Mouse (Mus musculus) erythroid progenitor cell, adult 5-6 weeks (primary cell): Measurements from ENCODE around the gene Krt6b. TPM values are rescaled to one million over a fixed set of nuclear protein-coding genes. Genes with fewer than 3 reads are reported as not detected.
"Not testable (repeated sequence)": the region's sequence is repeated elsewhere in the genome, so short reads cannot be mapped to it uniquely, and the experiment has no call there.

Experiments
- ATAC-seq: replicated peaks from 2 replicates; pipeline ENCODE4 v1.8.0; 2016; ENCODE audit warnings: moderate number of reproducible peaks, mild to moderate bottlenecking, moderate TSS enrichment, inconsistent platforms; ENCODE audit not compliant: poor library complexity, low FRiP score, severe bottlenecking
- total RNA-seq, 2 experiments: library from RNA; stranded (forward) in 1 of 2; stranded (reverse) in 1 of 2; fragments of 150-400 nt in 1 of 2; fragments of 186-747, 209-891 nt in 1 of 2; gene quantifications; 2 replicates each; pipeline versions ENCODE4 v1.2.3 to v1.2.4; 2015 to 2017; ENCODE audit warnings: low replicate concordance in 2 of 2

Krt6b gene
- total RNA-seq (2015; ENCODE audit: low replicate concordance) (not detected in 2 replicates), total RNA-seq (2017; ENCODE audit: low replicate concordance) (not detected in 2 replicates)

DNA sequence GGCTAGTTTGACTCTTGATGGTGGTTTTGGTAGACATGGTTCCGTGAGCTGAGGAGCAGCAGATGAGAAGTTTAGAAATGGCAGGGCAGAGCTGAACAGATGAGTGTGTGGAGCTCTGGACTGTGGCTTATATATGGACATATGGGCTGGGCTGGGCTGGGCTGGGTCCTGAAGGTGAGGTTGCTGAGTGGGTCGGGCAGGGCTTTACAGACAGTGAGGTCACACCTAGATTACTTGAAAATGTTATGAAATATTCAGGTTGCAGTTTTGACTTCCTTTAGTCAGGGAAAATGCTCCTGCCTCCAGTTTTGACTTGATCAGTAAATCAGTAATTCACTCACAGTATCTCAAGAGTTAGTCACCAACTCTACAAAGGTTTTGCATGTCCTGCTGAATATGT, at the start of gene Krt6b:
Krt6b (minus strand) TSS at position 101 of the 400 bp plus-strand sequence.
- no peak for ATAC-seq

DNA sequence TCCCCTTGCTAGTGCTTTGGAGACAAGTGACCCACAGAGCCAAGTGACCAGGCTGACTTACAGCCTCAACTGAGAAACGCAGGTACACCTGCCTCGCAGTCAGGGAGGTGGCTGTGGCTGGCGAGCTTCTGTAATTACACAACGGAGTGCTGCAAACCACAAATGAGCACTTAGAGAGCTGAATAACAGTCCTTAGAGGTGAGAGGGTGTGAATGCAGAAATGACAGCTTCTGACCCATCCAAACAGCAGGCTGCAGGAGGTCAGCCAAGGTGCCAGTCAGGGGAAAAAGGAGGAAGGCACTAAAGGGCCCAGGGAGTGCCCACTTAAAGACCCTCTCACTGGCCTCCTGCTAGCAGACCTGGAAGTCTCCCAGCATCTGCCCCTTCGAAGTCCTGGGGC, 44.6 kb upstream of the Krt6b start:
- ATAC-seq = no peak

DNA sequence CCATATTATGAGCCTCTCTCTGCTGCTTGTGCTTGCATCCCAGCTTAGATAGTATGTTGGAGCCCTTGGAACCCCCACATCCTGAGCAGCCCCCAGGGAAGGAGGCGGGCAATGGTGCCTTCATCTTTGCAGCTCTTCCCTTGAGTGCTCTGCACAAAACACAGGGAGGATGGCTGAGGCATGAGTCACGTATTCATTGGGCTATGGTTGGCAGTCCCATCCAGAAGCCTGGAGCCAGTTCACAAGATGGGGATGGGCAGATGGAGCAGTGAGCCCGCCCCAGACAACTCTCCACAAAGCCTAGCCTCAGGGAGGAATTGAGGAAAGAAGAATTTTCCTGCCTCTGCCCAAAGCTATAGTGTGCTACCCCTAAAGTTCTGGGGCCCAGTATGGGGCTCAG, 35.7 kb upstream of the Krt6b start:
- ATAC-seq = no peak

DNA sequence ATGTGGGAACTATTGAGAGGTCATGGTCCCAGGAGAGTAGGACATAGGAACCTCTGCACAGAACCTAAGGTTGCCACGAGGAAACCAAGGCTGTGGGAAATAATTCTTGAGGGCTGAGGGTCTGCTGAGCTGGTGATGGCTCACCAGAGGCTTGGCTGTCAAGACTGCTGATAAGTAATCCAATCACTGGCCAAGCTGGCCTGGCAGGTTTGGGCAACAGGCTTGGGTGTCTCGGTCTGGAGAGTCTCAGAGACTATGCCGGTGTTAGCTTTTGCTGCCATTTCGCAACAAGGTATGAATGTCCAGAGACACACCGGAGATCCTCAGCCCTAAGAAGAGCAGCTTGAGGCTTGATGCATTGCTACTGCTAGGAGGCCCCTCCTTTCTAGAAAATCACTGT, 34.3 kb upstream of the Krt6b start:
- no peak for ATAC-seq

DNA sequence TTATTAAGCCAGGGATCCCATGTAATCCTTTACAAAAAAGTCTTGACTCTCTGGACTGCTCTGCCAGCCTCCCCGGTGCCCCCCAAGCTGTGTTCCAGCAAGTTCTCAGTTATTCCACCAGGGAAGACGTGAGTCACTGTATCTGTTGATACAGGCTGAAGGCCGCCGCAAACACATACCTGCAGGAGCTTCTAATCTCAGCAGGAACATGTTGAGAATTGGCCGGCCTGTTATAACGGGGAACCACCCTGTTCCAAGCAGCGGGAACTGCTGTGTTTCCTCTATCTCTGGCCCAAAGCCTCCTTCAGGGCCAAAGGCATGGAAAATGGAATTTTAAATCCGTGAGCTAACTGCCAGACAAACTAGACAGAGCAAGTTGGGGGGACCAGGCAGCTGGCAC, 33.6 kb upstream of the Krt6b start:
- no peak for ATAC-seq

DNA sequence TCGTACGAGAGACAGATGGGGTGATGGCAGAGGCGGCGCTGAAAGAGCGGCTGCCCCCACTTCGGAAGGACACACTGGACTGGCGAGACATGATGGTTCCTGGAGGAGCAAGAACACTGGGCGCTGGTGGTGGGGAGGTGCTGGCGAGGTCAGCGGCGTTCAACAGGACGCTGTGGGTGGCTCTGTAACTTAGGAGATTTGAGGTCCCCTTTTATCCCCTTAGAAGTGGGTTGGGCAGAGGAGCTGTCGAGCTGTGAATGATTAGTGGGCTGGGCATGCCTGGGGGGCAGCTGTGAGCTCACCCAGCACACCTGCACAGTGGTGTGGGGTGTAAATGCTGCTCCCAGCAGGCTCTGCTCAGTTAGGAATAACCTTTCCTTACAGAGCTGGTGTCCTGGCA, 32.6 kb upstream of the Krt6b start, which contains the start of gene Krt5:
Krt5 (minus strand) TSS at position 179 of the 400 bp plus-strand sequence.
- no peak for ATAC-seq

DNA sequence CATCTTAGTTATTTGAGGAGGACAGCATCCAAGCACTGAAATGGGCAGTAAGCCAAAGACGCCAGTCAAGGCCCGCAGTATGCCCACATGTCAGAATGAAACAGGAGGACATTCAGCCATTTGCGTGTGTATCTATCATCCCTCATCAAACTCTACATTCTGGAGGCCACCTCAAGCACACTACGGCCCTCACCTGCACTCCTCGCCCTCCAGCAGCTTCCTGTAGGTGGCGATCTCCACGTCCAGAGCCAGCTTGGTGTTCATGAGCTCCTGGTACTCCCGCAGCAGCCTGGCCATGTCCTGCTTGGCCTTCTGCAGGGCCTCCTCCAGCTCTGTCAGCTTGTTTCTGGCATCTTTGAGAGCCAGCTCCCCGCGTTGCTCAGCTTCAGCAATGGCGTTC, 28.6 kb upstream of the Krt6b start:
- no peak for ATAC-seq

DNA sequence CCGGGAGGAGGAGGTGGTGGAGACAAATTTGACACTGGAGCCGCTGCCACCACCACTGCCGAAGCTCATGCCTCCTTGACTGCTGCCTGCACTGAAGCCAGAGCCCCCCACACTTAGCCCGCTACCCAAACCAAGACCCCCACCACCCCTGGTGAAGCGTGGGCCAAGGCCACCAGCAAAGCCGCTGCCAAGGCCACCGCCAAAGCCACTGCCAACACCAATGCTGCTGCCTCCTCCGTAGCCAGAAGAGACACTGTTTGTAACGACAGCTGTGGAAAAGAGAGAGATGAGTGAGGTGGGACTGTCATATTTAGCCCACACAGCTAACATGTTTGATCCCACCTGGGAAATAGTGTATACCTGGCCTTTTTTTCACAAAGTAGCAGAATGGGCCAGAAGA, 27.4 kb upstream of the Krt6b start:
- no peak for ATAC-seq

DNA sequence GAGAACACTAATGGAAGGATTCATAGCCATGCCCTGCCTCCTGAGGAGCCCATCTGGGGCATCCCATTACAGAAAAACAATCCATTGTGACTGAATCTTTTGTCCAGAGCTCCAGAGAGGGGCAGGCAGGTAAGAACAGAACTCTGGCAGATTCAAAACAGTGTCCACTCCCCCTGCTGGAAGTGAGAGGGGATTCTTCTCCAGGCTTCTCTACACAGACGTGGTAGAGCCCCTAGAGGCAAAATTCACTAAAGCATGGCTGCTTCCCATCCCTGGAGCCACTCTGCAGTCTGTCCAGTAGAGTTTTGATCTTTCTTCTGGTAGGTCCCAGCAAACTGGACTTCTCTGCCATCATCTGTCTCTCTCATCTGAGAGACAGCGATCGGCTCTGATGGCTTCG, 24.0 kb upstream of the Krt6b start:
- no peak for ATAC-seq

DNA sequence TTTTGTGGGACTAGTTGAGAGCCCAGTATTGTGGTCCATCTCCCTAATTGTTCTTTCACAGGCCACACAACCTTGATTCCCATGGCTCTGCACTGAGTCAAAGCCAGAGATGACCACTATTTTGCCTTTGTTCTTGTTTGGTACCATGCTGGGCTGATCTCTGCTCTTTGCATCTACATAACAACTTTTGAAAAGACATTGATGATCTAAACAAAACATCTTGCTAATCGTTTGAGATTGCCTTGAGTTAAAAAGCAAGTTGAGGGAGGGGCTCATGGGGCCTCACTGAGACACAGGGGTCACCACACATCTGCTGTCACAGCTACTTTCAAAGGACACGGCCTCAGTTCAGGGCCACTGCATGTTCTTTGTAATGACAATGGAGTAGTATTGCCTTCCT, 22.3 kb upstream of the Krt6b start:
- ATAC-seq = no peak

DNA sequence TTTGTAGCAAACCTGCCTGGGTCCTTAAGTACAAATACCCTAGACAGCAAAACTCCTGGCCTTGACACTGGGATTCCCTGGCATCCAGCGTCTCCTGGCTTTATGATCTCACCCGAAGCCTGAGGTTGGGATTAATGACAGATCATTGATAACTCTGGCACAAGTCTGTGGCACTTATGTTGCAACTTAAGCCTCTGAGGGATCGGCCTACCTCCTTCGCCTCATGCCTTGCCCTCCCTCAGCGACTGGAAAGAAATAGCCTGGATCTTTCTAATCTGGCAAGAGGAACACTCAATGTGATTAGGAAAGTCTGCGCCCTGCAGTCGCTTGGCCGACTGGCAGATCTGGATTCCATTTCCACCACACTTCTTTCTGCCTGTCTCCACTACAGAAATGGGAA, 19.8 kb upstream of the Krt6b start:
- ATAC-seq = no peak

DNA sequence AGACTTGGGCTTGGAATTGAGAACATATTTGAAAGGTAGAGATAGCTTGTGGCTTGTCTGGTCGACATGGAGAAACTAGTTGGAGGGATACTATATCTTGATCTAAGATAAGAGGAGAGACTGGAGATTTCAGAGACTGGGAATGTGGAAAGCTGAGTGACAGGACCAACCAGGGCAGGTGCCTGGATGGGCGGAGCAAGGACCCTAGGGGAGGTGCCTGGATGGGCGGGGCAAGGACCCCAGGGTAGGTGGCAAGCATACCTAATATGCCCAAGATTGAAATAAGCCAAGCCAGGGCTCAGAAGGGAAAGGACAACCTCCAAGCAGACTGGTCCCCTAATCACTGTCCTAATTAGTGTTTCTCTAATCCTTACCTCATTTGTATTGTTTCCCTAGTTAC, 19.1 kb upstream of the Krt6b start:
- no peak for ATAC-seq

DNA sequence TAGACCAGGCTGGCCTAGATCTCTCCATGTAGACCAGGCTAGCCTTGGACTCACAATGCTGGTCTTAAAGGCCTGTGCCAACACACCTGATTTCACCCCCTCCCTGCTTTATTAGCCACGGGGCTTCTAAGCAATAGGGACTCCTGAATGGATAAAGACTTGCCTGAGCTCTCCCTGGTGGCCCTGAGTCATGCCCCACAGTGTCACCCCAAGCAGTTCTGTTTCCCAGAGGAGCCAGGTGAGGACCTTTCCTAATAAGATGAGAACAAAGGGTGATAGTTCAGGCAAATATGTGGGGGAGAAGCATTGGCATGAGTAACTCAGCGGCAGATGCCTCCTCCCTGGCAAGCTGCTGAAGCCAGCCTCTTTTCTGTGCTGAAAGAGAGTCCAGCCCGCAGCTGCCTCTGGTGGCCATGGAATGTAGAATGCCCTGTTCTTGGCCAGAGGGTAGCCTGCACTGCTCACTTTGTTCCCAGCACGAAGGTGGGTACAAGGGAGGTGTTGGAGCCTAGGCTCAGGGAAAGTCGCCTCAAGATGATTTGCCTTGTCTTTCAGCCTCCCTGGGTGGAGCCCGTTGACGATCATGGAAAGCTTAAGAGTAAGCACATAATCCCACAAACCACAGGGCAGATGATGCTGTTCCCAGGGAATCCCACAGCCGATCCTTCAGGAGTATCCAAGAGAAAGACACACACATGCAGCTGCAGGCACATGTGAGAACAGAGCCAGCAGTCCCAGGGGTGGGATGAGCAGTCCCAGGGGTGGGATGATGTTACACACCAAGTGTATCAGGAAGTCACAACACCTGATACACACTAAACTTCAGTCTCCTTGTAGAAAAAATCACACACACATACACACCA, 17.5 kb upstream of the Krt6b start:
- no peak for ATAC-seq

DNA sequence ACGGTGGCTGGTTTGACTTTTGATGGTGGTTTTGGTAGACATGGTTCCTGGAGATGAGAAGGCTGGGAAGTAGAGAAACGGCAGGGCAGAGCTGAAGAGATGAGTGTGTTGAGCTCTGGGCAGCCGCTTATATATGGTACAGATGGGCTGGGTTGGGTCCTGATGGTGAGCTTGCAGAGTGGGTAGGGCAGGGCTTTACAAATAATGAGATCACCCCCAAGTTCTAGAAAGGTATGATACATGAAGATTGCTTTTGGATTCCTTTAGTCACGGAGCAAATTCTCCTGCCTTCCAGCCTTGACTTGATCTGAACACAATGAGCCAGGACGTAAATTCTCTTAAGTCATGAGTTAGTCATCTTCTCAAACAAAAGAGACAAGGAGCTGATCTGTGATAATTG, 14.1 kb upstream of the Krt6b start, which contains the start of gene Krt6a:
Krt6a (minus strand) TSS at position 101 of the 400 bp plus-strand sequence.
- no peak for ATAC-seq

DNA sequence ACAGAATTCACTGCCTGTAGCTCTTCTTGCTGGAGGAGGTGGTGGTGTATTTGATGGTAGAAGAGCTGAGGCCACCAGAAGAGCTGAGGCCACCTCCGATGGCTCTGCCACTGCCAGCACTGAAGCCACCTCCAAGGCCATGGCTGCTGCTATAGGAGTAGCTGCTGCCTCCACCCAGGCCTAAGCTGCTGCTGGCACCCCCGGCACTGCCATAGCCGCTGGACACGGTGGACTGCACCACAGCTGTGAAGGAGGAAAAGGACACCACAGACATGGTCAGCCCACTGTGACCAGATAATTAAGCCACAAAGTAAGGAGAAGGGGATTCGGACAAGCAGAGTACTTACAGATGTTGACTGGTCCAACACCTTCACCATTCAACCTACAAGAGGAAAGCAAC, 10.4 kb upstream of the Krt6b start:
- not testable (repeated sequence) for ATAC-seq

DNA sequence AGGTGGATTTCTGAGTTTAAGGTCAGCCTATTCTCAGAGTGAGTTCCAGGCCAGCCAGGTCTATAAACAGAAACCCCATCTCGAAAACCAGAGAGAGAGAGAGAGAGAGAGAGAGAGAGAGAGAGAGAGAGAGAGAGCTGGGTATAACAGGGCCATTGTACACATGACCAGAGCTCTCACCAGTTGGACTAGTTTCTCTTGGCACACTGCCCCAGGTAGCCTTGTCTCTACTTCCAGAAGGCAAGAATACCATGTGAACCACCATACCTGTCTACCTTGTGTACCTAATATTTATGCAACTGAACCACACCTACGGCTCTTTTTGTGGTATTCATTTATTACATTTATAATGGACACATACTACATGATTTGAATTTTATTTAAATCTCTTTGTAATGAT, 8.1 kb upstream of the Krt6b start:
- no peak for ATAC-seq

DNA sequence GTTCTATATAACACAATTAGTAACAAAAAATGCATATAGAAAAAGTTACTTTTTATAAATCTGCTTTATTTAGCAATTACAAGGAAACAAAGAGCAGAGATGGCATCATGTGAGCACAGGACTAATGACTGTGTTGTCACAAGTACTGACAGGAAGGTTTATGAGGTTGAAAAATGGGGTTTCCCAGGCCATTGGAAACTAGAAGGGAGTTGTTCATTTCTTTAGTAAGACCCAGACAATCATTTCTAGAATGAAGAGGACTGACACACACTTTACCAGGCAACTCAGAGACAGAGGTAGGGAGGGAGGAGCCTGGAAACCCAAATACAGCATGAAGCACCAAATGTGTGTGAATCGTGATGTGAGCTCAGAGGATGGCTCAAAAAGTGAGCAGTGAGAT, 4.1 kb downstream of the Krt6b start:
- no peak for ATAC-seq

DNA sequence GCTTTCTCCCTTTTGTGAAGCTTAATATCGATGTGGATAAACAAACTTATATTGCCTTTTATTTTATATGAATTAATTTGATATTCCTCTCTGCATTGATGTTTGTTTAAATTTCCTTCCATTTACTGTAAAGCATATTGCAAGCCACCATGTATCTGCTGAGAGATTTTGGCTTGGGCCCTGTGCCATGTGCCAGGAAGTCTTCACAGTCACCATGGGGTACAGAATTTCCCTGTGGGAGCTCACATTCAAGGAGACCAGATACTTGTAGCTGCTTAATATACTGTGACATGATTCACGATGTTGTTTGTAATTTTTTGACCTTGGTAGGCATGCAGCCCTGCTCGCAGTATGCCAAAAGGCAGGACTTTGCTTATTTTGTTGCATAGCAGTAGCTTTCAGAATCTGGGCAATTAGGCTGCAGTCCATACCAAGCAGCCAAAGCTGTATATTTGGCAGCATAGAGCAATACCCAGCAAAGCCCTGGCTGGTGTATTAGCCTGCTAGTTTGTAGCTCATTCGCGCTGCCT, 27.3 kb downstream of the Krt6b start:
- no peak for ATAC-seq

DNA sequence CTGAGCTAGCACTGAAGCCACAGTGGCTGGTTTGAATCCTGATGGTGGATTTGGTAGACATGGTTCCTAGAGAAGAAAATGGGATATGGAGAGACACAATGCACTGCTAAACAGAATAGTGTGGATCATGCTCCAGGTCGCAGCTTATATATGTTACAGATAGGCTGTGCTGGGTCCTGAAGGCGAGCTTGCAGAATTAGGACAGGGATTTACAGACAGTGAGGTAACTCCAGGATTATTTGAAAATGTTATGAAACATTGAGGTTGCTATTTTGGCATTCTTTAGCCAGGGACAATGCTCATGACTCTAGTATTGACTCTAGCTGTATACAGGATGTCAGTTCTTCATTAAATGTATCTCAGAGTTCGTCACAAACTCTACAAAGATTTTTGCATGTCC, 32.8 kb downstream of the Krt6b start, which contains the start of gene Gm5478:
Gm5478 (minus strand) TSS at position 101 of the 400 bp plus-strand sequence.
- no peak for ATAC-seq

DNA sequence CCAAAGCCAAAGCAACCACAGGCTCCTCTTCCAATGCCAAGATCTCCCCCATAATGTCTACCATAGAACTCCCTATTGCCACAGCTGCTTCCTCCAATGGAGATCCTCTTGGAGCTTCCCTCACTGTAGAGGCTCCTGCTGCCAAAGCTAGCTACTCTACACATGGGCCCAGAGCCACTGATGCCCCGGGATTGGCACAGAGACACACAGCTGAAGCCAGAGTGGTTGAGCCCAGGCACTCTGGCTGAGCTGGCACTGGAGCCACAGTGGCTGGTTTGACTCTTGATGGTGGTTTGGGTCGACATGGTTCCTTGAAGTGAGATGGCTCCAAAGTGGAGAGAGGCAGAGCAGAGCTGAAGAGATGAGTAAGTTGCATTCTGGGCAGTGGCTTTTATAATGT, 52.2 kb downstream of the Krt6b start, which contains the start of gene Gm5414:
Gm5414 (minus strand) TSS at position 305 of the 400 bp plus-strand sequence.
- no peak for ATAC-seq
